Mouse (Mus musculus) granulocyte monocyte progenitor cell, adult 5-6 weeks (primary cell): ENCODE results near the gene Polr2b. TPM values are rescaled to one million over a fixed set of nuclear protein-coding genes. Genes with fewer than 3 reads are reported as not detected.

Experiments
- ATAC-seq: replicated peaks from 2 replicates; pipeline ENCODE4 v1.8.0; 2016; ENCODE audit warnings: mild to moderate bottlenecking, moderate TSS enrichment, inconsistent platforms; ENCODE audit not compliant: poor library complexity, severe bottlenecking
- total RNA-seq, 2 experiments: library from RNA; stranded (forward) in 1 of 2; stranded (reverse) in 1 of 2; fragments of 200-712, 200-1000 nt in 1 of 2; fragments of >200 nt in 1 of 2; fragmentation: Nextera tagmentation in 1 of 2; gene quantifications; 2 replicates each; pipeline ENCODE4 v1.2.3; 2014 to 2017

Polr2b gene
- total RNA-seq, 2 experiments from 2014 or later, result 71.7 to 136 TPM

DNA sequence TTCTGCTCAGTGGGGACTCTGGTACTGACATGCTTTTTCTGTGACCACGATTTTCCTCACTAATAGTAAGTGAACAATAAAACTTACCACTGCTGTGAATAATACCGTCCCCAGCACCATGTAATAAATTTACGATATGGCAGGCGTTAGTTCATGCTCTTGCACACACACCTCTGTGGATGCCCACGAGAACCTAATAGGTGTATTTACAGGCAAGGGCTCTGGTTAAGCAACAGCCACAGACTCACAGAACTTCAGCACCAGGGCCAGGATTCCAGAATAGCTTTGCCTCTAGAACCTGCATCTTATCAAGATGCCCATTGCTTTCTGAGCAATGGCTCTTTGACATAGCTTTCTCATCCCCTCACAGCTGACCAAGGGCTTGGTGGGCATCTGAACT lies 75.3 kb downstream of the Polr2b start:
- no peak for ATAC-seq

DNA sequence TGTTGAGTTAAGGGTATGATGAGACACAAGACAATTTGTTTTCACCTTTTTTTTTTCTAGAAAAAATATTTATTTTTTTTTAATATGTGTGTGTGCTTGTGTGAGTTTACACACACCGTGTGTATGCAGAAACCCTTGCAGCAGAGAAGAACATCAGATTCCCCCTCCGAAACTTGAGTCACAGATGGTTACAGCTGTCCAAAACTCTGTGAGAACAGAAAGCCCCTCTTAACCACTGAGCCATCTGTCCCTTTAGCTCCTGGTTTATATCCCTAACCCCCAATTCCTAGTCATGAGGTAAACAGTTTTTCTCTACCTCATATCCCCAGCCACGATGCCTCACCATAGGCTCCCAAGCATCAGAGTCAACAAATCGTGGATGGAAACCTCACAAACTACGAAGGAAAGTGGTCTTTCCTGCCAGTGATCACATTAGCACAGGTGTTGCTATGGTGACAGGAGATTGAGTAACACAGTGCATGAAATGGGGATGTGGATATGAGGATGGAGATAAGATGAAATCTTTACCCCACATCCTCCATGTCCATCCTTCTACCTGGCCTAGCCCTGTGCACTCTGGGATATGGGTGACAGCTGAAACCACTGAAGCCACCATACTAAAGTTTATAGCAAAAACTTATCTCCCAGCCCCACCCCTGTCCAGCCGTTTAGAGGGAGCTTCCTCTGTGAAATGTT lies 76.1 kb downstream of the Polr2b start:
- peak; percentile 62 for ATAC-seq

DNA sequence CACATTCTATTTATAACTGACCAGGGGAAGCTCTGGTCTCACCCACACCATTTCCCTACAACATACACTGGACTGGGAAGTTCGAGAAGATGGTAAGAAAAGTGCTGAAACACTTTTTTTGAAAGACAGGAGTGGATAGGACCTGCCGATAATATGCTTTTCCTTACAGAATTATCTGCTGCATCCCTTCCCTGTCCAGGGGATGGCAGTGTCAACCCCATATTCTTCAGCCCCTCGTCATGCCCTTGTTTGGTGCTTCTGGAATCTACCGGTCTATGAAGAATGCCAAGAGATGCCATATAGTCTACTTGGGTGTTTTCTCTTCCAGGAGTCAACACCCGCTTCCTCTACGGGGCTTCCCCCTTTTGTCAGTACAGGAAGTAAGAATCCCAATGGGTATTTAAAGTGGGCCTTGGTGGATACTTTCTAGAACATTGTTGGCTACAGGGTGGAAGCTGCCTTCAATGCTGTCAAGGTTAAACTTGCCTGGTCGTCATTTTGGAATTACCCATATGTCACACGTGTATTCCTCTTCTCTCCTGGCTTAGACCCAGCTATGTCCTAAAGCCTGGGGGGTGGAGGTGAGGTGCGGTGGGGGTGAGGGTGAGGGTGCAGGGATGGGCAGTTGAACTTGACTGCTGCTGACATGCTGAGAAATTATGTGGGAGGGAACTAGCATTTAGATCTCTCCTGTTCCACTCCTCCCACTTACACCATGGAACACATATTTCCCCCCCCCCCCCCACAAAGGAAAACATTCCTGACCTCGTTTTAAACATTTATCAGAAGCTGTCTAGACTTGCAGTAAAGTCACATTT lies 76.9 kb downstream of the Polr2b start:
- ATAC-seq, result peak; percentile 33

DNA sequence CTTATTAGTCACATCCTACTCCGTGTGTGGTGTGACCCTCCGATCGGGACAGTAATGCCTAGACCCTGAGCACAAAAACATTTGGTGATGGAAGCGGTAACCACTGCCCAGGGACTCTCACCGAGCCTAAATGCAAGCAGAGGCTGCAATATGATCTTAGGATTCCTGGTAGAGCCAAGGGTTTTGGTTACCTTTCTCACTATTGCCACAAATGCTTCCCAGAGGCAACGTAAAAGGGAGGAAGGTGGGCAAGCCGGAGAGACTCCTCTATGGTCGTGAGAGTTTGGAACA lies 77.4 kb downstream of the Polr2b start:
- ATAC-seq, result no peak

DNA sequence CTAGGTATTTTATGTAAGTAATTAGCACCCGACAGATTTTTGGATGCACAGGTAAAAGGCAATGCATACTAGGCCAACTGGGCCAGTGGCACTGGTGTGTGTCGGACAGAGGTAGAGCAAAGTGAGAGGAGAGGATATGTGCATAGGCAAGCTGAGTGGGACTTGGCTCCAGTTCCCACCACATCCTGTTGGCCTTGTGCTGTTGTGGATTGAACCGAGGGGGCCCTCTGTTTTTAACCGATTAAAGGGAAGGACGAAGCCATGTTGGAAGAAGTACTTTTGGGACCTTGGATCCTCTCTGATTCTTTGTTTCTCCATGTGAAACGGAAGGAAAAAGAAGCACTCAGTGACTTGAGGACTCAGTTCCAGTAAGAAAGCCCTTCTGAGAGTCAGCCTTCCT lies 78.4 kb downstream of the Polr2b start:
- ATAC-seq, result no peak

DNA sequence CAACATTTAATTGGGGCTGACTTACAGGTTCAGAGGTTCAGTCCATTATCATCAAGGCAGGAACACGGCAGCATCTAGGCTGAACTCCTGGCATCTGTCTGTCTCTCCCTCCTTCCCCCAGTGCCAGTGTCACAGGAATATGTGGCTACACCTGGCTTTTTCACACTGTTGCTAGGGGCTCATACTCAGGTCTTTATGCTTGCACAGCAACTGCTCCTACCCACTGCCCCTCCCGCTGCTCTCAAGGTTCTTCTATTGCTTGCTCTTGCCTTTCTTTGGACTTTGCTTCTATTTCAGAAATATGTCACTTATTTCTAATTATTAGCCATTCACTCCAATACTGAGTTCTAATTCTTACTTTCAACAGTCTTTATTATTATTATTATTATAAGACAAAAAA lies 80.3 kb downstream of the Polr2b start:
- ATAC-seq, result no peak

DNA sequence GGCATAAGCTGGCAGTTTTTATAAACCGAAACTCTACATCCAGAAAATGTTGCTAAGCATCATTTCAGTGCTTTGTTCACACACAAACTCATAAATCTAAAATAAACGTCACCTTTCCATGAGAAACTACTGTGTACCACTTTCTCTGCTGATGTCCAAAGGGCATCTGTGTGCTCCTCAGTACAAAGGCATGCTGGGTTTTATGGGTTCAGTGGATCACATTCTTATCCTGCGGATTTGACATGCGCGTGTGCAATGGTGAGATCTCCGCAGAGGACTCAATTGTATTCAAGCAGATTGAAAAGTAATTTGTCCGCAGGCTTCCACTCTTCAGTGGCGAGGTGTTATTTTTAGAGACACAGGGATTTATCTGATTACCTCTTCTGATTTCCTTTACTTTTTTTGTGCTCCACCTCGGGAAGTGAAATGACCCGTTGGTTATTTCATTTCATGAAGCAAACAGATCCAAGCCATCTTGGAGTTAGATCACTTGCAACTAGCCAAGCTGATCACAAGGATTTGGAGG lies 83.2 kb downstream of the Polr2b start:
- no peak for ATAC-seq

DNA sequence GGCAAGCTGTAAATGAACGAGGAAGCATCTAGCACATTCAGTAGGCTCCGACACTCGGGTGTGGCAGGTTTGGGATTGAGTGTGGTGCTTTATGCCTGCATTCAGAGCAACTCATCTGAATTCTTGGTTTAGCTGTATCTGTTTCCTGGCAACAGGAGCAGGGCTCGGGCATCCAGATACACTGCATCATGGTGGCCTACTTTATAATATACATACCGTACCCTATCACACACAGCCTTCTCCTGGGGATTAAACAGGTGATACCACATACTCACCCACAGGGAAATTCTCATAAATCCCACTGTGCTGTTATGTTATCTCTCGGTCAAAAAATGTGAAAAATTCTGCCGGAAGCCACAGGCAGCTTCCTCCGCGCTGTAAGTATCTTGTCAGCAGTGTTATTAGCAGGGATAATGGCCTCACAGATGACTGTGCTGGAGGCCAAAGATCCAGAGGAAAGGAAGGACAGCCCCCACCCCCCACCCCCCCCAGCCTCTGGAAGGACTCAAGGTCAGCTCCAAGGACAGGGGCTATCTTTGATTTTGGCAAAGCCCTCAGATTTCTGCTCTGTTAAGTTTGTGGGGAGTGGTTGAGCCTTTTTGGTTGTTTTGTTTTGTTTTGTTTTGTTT lies 84.2 kb downstream of the Polr2b start:
- ATAC-seq, result no peak

DNA sequence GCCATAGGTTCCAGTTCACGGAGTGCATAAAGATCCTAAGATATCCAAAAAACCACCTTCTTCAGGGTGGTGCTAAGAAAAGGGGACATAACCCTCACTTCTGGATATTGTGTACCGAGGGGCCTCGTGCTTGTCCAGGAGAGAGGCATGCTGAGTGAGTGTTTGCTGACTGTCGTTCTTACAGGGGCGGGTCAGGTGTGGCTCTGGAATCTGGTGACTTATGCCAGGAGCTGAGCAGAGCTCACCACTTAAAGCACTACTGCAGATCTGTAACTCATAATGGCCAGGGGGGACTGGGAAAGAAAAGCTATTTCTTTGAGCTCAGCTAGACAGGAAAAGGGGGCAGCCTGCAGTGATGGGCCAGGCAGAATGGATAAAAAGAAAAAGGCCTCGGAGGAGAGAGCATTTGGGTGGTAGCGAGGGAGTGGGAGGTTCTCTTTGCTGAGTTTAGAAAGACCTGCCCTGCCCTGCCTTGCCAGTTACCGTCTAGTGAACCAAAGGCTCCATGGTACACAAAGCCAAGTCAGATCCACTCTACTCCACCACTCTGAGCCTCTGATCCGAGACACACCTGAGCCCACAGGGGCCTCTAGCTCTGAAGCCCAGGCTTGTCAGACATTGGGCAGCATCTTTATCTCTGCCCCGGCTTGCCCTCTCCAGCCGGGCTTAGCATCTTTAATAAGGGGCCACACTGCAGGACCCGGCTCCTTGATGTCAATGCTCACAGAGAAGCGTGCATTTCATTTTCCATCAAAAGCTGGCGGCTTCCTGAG lies 88.5 kb downstream of the Polr2b start:
- no peak for ATAC-seq

Other genes starting within 250 kb of the Polr2b start
- 4.8 and 5.4 TPM in 2 replicates for gene Hopx, start 195.0 kb upstream of the Polr2b start, total RNA-seq (2014; fragmentation: Nextera tagmentation)
- 1.9 and 3.7 TPM in 2 replicates for gene Hopx, start 195.0 kb upstream of the Polr2b start, total RNA-seq (2017)
- gene Spink2, start 98.7 kb upstream of the Polr2b start, total RNA-seq (2014; fragmentation: Nextera tagmentation), result not detected in 2 replicates
- gene Spink2, start 98.7 kb upstream of the Polr2b start, total RNA-seq (2017), result not detected in 2 replicates
- 21.4 and 29.5 TPM in 2 replicates for gene Rest, start 44.7 kb upstream of the Polr2b start, total RNA-seq (2014; fragmentation: Nextera tagmentation)
- 46.3 and 49.3 TPM in 2 replicates for gene Rest, start 44.7 kb upstream of the Polr2b start, total RNA-seq (2017)
- gene Noa1, start 63 bp upstream of the Polr2b start, total RNA-seq (2014; fragmentation: Nextera tagmentation), result 46.2 and 54.2 TPM in 2 replicates
- gene Noa1, start 63 bp upstream of the Polr2b start, total RNA-seq (2017), result 8.8 and 16.5 TPM in 2 replicates
- 4.6 TPM in 1 of 2 replicates, not detected in the other for gene Igfbp7, start 97.9 kb downstream of the Polr2b start, total RNA-seq (2014; fragmentation: Nextera tagmentation)
- 1.4 TPM in 1 of 2 replicates, not detected in the other for gene Igfbp7, start 97.9 kb downstream of the Polr2b start, total RNA-seq (2017)